Mouse (Mus musculus) granulocyte monocyte progenitor cell, adult 5-6 weeks (primary cell): Measurements from ENCODE around the gene Spcs2. TPM values are rescaled to one million over a fixed set of nuclear protein-coding genes. Genes with fewer than 3 reads are reported as not detected.

Source experiments
- ATAC-seq: replicated peaks from 2 replicates; pipeline ENCODE4 v1.8.0; 2016; ENCODE audit warnings: mild to moderate bottlenecking, moderate TSS enrichment, inconsistent platforms; ENCODE audit not compliant: poor library complexity, severe bottlenecking
- total RNA-seq, 2 experiments: library from RNA; stranded (forward) in 1 of 2; stranded (reverse) in 1 of 2; fragments of 200-712, 200-1000 nt in 1 of 2; fragments of >200 nt in 1 of 2; fragmentation: Nextera tagmentation in 1 of 2; gene quantifications; 2 replicates each; pipeline ENCODE4 v1.2.3; 2014 to 2017

Gene Spcs2
- total RNA-seq (2014; fragmentation: Nextera tagmentation) (253 and 308 TPM in 2 replicates), total RNA-seq (2017) (268 and 298 TPM in 2 replicates)

- ATAC-seq = no peak
Observed at GRCm38 (mm10) chr7:99863362-99863761, at the start of gene Spcs2. TSS of gene Spcs2 (minus strand) at chr7:99863462.

DNA sequence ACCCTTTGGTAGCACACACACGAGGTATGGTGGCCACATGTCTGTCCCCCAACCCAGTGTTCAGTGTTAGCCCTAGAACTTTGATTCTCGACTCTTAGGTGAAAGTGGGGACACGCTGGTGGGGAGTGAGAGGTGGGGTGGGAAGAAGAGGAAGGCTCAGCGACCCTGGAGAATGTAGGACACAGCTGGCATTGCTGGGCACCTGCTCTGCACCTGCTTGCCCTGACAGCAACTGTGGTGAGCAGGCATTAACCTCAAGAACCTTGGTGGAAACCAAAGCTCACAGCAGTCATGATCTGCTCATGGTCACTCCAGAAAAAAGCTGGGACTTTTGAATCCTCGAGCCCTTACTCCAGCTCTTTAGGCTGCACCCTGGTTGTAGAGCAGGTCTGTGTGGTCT is 47.8 kb upstream of the Spcs2 start:
- no peak for ATAC-seq

GRCm38 (mm10) chr7:99907463-99907862 is 44.2 kb upstream of the Spcs2 start:
- ATAC-seq = no peak

- no peak for ATAC-seq
Observed at GRCm38 (mm10) chr7:99906346-99906745, 43.1 kb upstream of the Spcs2 start.

- no peak for ATAC-seq
Observed at GRCm38 (mm10) chr7:99904421-99905005, 41.3 kb upstream of the Spcs2 start.

- ATAC-seq = no peak
Observed at GRCm38 (mm10) chr7:99902918-99903665, 39.8 kb upstream of the Spcs2 start.

- no peak for ATAC-seq
Observed at GRCm38 (mm10) chr7:99902208-99902607, 38.9 kb upstream of the Spcs2 start.

- ATAC-seq = no peak
Observed at GRCm38 (mm10) chr7:99896905-99897304, 33.6 kb upstream of the Spcs2 start.

DNA sequence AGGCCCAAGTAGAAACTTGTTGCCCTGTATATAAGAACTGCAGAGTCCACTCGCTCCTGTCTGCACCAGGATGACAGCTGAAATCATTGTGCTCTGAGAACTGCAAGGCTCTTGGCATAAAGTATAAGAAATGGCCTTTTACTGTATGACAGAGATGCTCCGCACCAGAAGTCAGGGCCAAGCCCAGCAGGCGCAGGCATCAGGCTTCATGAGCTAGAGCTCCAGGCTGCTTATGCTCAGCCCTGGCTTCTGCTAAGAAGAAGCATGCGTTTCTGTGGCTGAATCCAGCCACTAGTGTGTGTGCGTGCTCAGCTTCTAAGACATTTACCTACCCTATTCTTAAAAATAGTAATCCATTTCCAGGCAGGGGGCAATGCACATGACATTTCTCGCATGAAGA is 31.2 kb upstream of the Spcs2 start:
- no peak for ATAC-seq

DNA sequence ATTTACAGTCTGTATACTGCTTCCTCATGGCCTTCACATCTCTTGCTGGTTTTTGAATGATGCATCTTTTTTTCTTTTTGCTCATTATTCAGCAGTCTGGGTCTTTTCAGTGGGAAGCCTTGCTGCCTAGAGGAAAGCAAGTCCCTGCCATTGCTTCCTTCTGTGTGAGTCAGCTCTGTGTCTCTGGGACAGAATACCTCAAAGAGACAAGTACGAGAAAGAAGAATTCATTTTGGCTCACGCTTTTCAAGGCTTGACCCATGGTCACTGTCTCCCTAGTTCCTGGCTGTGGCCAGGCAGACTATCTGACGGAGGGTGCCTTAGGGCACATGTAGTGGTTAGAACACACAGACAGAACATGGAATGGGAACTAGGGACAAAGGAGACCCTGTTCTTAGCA is 30.7 kb upstream of the Spcs2 start:
- ATAC-seq = no peak

GRCm38 (mm10) chr7:99892351-99892750 is 29.1 kb upstream of the Spcs2 start:
- ATAC-seq = no peak

DNA sequence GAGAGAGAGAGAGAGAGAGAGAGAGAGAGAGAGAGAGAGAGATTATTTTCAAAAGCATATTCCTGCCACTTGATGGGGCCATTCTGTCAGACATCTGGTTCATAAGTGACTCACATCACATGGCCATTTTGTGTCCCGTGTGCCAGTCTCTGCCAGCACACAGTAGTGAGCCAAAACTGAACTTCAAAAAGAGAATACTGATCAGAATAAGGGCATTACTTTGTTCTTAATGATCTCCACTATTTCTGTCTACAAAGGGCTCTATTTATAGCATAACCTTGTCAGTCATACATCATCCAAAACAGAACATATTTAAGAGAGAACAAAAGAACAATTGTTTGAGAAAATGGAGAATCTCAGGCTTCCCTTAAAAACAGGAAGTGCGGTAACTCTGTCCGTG is 28.2 kb upstream of the Spcs2 start:
- ATAC-seq = no peak

DNA sequence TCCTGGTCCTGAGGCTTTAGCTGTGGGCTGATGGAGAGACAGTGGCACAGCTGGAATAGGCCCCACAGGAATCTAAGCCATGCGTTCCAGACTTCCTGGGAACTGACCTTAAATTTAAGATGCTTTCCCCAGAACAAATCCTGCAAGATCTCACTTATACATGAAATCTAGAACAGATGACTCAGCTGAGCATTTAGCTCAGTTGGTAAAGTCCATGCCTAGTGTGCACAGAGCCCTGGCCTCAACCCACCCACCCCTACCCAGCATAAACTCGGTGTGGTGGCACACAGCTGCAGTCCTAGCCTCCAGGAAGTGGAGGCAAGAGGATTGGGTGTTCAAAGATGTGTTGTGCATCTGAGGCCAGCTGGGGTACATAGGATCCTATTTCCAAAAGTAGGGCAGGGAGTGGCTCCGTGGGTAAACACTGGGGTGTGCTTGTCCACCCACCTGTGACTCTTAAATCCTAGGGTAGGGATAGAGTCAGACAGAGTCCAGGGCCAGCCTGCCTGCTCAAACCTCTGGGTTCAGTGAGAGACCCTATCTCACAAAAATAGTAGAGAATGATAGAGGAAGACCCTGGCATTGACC is 27.0 kb upstream of the Spcs2 start:
- no peak for ATAC-seq

DNA sequence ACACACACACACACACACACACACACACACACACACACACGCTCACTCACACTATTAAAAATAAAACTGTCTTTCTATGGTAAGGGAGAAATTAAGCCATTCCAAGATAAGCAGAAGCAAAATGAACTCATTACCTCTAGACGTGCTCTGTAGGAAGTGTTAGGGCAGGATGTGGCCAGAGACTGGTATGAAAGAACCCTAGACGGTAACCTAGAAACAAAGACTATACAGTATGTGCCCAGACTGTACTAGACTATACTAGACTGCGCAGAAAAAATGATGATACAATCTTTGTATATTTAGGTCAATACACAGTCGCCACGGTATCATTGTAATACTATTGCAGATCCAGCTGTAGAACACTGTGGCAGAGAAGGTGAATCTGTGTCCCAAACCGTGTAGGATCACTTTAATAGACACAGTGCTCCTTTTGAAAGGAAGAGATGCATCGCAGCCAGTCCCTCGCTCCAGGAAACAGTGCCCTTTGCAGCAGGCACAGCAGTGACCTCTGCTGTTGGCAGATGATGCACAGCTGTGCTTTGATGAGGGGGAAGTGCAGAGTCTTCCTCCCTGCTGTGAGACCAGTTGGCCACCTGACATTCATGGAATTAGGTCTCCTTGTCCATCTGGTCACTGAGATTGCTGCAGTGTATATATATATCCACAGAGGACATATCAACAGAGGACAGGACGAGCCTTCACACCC is 26.1 kb upstream of the Spcs2 start:
- ATAC-seq = peak; percentile 40

DNA sequence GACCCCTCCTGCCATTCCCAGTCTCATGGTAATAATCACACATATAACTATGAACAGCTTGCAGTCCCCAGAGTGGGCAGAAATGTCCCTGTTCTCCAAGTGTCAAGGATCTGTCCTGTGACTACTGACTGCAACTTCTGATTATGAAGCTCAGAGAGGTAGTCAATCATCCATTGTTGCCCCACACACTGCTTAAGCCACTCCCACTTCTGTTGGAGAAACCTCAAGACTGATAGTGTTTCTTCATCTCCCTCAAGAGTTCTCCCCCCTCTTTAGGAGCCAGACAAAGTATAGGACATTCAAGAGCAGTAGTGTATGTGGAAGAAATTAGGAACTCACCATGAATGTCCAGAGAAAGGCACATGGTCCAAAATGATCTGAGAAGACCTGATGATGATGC is 24.5 kb upstream of the Spcs2 start:
- ATAC-seq = peak; percentile 66

- ATAC-seq = peak; percentile 81
Observed at GRCm38 (mm10) chr7:99887230-99887735, 24.0 kb upstream of the Spcs2 start.

- no peak for ATAC-seq
Observed at GRCm38 (mm10) chr7:99878254-99878653, 15.0 kb upstream of the Spcs2 start.

DNA sequence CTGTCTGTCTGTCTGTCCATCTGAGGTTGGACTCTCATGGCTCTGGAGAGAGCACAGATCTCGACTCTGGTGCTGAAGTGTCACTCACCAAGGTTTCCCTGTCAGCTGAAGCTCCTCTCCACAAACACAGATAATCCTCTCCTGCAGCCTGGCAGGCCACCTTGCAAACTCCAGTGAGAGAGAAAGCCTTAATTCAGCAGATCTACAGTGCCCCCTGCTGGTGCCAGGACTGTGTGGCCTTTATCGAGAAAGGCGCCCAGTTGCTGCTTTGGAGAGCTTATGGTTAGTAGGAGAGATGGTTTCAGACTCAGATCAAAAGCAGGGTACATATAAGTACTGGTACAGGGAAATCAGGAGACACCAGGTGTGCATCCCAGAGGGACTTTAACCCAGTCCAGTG is 13.1 kb upstream of the Spcs2 start:
- peak; percentile 82 for ATAC-seq

DNA sequence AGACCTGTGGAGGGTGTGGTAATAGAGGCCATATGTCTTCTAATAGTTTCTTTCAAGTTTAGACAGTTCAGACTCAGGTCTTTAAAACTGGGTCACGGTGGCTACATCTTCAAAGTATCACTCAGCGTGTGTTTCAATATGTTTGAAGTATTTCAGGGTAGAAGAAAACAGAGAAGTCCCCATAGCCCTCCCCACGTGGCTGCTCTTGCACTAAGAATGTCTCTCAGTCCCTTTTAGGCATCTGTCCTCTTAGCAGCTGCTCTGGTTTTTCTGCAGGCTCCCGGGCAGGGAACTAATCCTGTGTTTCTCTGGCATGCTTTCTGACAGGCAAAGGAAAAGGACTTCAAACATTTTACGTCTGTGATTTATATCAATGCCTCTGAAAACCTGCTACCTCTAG is 12.6 kb upstream of the Spcs2 start:
- no peak for ATAC-seq

GRCm38 (mm10) chr7:99873965-99874364 is 10.7 kb upstream of the Spcs2 start:
- ATAC-seq = no peak

DNA sequence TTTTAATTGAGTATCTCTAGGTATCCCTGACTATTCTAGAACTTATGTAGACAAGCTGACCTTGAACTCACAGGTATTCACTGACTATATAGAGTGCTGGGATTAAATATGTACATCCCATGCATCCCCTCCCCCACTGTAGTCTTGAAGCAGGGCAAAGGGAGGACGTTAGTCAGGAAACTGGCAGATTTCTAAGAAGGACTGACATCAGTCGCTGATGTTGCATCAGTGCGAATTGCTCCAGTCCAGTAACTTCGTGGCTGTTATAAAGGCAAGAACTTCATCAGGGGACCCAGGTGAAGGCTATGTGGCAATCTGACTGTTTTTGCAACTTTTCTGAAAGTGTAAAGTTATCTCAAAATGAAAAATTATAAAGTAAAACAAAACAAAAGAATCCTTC is 6.0 kb upstream of the Spcs2 start:
- 0 out of 2 replicates have a peak, but pooled peaks have one; percentile 22 for ATAC-seq
